Mouse (Mus musculus): Measurements from ENCODE around the gene Endov. TPM values are rescaled to one million over a fixed set of nuclear protein-coding genes. Genes with fewer than 3 reads are reported as not detected.

Endov gene
- polyA plus RNA-seq, 1 experiment from 2014 or later: 14.0 TPM

GRCm38 (mm10) chr11:119542371-119542770, 51.2 kb downstream of the Endov start:
- no peaks in the 10 kb centered on the region for H3K9me3 ChIP-seq (ENCODE audit: control insufficient read depth, low read length)
- peaks cover 31% of the 10 kb centered on the region for H3K27me3 ChIP-seq (ENCODE audit: control insufficient read depth, insufficient read depth, low read length)
- 56% methylated on average over 9 of the region's 9 CpGs for WGBS
- ATAC-seq (ENCODE audit: low FRiP score): no peak
- DNase-seq (ENCODE audit: low spot score, missing footprints): no peak
- no peak overlapping the region for H3K9ac ChIP-seq (ENCODE audit: low read length)
- no peaks in the 10 kb centered on the region for H3K36me3 ChIP-seq (ENCODE audit: control insufficient read depth, insufficient read depth, low read length)
- no peak overlapping the region for H3K4me2 ChIP-seq
- H3K4me1 ChIP-seq (ENCODE audit: control insufficient read depth, insufficient read depth, low read length): peaks cover 14% of the 10 kb centered on the region
- no peak overlapping the region for H3K4me3 ChIP-seq (ENCODE audit: low read depth, low read length)
- no peak overlapping the region for H3K27ac ChIP-seq (ENCODE audit: low read depth, low read length)

- H3K9me3 ChIP-seq (ENCODE audit: control insufficient read depth, low read length): no peaks in the 10 kb centered on the region
- no peak overlapping the region for H3K9ac ChIP-seq (ENCODE audit: low read length)
- DNase-seq (ENCODE audit: low spot score, missing footprints) (no peak), ATAC-seq (ENCODE audit: low FRiP score) (no peak)
- H3K4me2 ChIP-seq: no peak overlapping the region
- H3K27ac ChIP-seq (ENCODE audit: low read depth, low read length): no peak overlapping the region
- H3K36me3 ChIP-seq (ENCODE audit: control insufficient read depth, insufficient read depth, low read length): no peaks in the 10 kb centered on the region
- peaks cover 16% of the 10 kb centered on the region for H3K4me1 ChIP-seq (ENCODE audit: control insufficient read depth, insufficient read depth, low read length)
- H3K27me3 ChIP-seq (ENCODE audit: control insufficient read depth, insufficient read depth, low read length): peaks cover 36% of the 10 kb centered on the region
- H3K4me3 ChIP-seq (ENCODE audit: low read depth, low read length): no peak overlapping the region
- WGBS: 79% methylated on average over 5 of the region's 5 CpGs
Observed at GRCm38 (mm10) chr11:119542886-119543285, 51.7 kb downstream of the Endov start.

- Histone ChIP-seq H3K36me3 (ENCODE audit: control insufficient read depth, insufficient read depth, low read length) (no peaks in the 10 kb centered on the region), H3K4me2 (no peak overlapping the region), H3K4me1 (ENCODE audit: control insufficient read depth, insufficient read depth, low read length) (peaks cover 26% of the 10 kb centered on the region), H3K27me3 (ENCODE audit: control insufficient read depth, insufficient read depth, low read length) (peaks cover 47% of the 10 kb centered on the region), H3K9ac (ENCODE audit: low read length) (no peak overlapping the region), H3K9me3 (ENCODE audit: control insufficient read depth, low read length) (no peaks in the 10 kb centered on the region), H3K27ac (ENCODE audit: low read depth, low read length) (no peak overlapping the region), H3K4me3 (ENCODE audit: low read depth, low read length) (no peak overlapping the region)
- ATAC-seq (ENCODE audit: low FRiP score) (no peak), DNase-seq (ENCODE audit: low spot score, missing footprints) (no peak)
- WGBS: 48% methylated on average over 16 of the region's 16 CpGs
Observed at GRCm38 (mm10) chr11:119543816-119544517, 52.8 kb downstream of the Endov start.

DNA sequence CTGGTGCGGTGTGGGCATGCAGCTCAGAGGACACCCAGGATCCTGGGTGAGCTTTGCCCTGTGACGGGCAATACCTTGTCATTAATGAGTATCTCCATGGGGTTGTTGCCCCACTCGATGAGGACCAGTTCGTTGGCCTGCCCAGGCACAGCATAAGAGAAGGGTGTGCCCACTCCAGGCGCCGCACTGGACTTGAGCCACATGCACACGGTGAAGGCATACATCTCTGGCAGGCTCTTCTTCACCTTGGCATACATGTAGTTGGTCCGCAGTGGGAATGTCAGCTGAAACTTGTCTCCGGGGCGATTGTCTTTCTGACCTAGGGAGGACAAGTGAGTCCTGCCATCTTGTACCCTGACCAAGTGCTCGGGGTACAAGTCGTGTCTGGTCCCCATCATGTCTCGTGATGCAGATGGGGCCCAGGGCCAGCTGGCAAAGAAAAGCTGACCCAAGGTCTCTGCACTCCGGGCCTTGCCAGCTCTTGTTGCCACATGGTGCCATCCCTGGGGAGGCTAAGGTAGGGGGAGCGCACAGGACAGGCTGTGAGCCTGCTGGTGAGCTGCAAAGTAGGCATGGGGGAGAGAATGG, 53.5 kb downstream of the Endov start:
- 90% methylated on average over 15 of the region's 15 CpGs for WGBS
- no peak overlapping the region for H3K4me2 ChIP-seq
- DNase-seq (ENCODE audit: low spot score, missing footprints) (no peak), ATAC-seq (ENCODE audit: low FRiP score) (no peak)
- peaks cover 32% of the 10 kb centered on the region for H3K4me1 ChIP-seq (ENCODE audit: control insufficient read depth, insufficient read depth, low read length)
- H3K9ac ChIP-seq (ENCODE audit: low read length): no peak overlapping the region
- H3K9me3 ChIP-seq (ENCODE audit: control insufficient read depth, low read length): no peaks in the 10 kb centered on the region
- no peak overlapping the region for H3K27ac ChIP-seq (ENCODE audit: low read depth, low read length)
- peaks cover 53% of the 10 kb centered on the region for H3K27me3 ChIP-seq (ENCODE audit: control insufficient read depth, insufficient read depth, low read length)
- H3K4me3 ChIP-seq (ENCODE audit: low read depth, low read length): no peak overlapping the region
- H3K36me3 ChIP-seq (ENCODE audit: control insufficient read depth, insufficient read depth, low read length): no peaks in the 10 kb centered on the region

DNA sequence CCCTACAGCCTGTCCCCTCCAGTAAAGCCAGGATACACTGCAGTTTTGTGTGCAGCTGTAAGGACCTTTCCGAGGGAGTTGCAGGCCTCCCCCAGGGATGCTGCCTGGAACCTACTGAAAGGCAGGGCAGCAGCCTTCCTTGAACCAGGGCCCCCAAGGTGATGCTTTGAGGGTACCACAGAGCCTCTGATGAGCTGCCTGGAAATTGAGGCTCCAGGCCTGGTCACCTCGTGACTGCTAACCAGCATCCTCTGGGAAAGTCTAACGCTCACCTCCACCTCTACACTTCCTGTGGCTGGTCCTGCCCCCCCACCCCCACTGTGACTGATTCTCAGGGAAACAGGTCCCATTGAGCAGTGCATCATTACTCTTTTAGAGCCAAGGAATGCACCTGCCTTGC, 54.1 kb downstream of the Endov start:
- H3K27me3 ChIP-seq (ENCODE audit: control insufficient read depth, insufficient read depth, low read length): peaks cover 60% of the 10 kb centered on the region
- H3K9ac ChIP-seq (ENCODE audit: low read length): no peak overlapping the region
- WGBS: 48% methylated on average over 3 of the region's 3 CpGs
- no peak for ATAC-seq (ENCODE audit: low FRiP score)
- H3K4me1 ChIP-seq (ENCODE audit: control insufficient read depth, insufficient read depth, low read length): peaks cover 32% of the 10 kb centered on the region
- peak; percentile 79 for DNase-seq (ENCODE audit: low spot score, missing footprints)
- H3K36me3 ChIP-seq (ENCODE audit: control insufficient read depth, insufficient read depth, low read length): no peaks in the 10 kb centered on the region
- H3K4me3 ChIP-seq (ENCODE audit: low read depth, low read length): no peak overlapping the region
- H3K4me2 ChIP-seq: peak overlapping the region; percentile 99; the same call in 1 of the 2 replicates
- no peaks in the 10 kb centered on the region for H3K9me3 ChIP-seq (ENCODE audit: control insufficient read depth, low read length)
- H3K27ac ChIP-seq (ENCODE audit: low read depth, low read length): no peak overlapping the region

GRCm38 (mm10) chr11:119545741-119546495, 54.8 kb downstream of the Endov start:
- Histone ChIP-seq H3K9me3 (ENCODE audit: control insufficient read depth, low read length) (no peaks in the 10 kb centered on the region), H3K27me3 (ENCODE audit: control insufficient read depth, insufficient read depth, low read length) (peaks cover 66% of the 10 kb centered on the region), H3K4me3 (ENCODE audit: low read depth, low read length) (peak overlapping the region; percentile 57), H3K27ac (ENCODE audit: low read depth, low read length) (no peak overlapping the region), H3K4me2 (peak overlapping the region; percentile 99), H3K9ac (ENCODE audit: low read length) (peak overlapping the region; percentile 72), H3K4me1 (ENCODE audit: control insufficient read depth, insufficient read depth, low read length) (peaks cover 32% of the 10 kb centered on the region), H3K36me3 (ENCODE audit: control insufficient read depth, insufficient read depth, low read length) (no peaks in the 10 kb centered on the region)
- DNase-seq (ENCODE audit: low spot score, missing footprints) (peak; percentile 90), ATAC-seq (ENCODE audit: low FRiP score) (no peak)
- WGBS: 6% methylated on average over 10 of the region's 10 CpGs

DNA sequence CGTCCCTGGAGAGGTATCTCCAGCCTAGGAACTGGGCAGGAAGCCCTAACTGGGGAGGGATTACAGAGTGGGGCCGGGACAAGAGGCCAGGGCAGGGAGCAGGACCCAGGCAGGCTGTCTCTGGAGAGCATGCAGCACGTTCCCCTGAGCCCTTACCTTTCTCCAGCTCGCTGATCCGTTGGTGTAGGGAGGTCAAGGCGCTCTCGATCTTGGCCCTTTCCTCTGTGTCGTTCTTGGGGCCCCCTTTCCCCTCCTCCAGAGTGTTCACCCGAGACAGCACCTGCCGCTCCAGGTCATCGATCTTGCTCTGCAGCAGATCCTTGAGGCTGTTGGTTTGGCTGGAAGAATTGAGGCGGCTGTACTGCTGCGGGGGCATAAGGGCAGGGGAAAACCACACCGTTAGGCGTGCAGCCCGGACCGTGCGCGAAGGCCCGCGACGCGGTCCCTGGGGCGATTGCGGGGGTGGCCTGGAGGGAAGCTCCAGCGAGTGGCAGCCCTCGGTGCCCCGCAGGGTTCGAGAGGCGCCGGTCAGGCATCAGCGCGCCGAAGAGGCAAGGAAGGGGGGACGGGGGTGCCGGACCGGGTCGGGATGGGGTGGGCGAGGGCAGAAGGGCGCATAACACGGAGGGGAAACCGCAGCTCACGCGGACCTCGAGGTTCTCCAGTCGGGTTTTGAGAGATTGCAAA, 55.5 kb downstream of the Endov start:
- ATAC-seq (ENCODE audit: low FRiP score) (no peak), DNase-seq (ENCODE audit: low spot score, missing footprints) (peak; percentile 95)
- Histone ChIP-seq H3K27me3 (ENCODE audit: control insufficient read depth, insufficient read depth, low read length) (peaks cover 70% of the 10 kb centered on the region), H3K9ac (ENCODE audit: low read length) (peak overlapping the region; percentile 72), H3K4me3 (ENCODE audit: low read depth, low read length) (peak overlapping the region; percentile 57), H3K4me1 (ENCODE audit: control insufficient read depth, insufficient read depth, low read length) (peaks cover 32% of the 10 kb centered on the region), H3K36me3 (ENCODE audit: control insufficient read depth, insufficient read depth, low read length) (no peaks in the 10 kb centered on the region), H3K4me2 (peak overlapping the region; percentile 99), H3K9me3 (ENCODE audit: control insufficient read depth, low read length) (no peaks in the 10 kb centered on the region), H3K27ac (ENCODE audit: low read depth, low read length) (no peak overlapping the region)
- WGBS: under 1% methylated on average over 46 of the region's 46 CpGs

GRCm38 (mm10) chr11:119547183-119547921, 56.2 kb downstream of the Endov start, which contains the start of gene Nptx1:
Gene Nptx1, minus strand, starts transcription at chr11:119547753.
- H3K27ac ChIP-seq (ENCODE audit: low read depth, low read length): no peak within 1 kb of the TSS

More at GRCm38 (mm10) chr11:119547183-119547921, 56.2 kb downstream of the Endov start, which contains the start of gene Nptx1:
- H3K27me3 ChIP-seq (ENCODE audit: control insufficient read depth, insufficient read depth, low read length): peaks cover 73% of the 10 kb centered on the region
- no peaks in the 10 kb centered on the region for H3K36me3 ChIP-seq (ENCODE audit: control insufficient read depth, insufficient read depth, low read length)
- no peaks in the 10 kb centered on the region for H3K9me3 ChIP-seq (ENCODE audit: control insufficient read depth, low read length)
- peak within 1 kb of the TSS; percentile 57 for H3K4me3 ChIP-seq (ENCODE audit: low read depth, low read length)
- WGBS: under 1% methylated on average over 87 of the region's 90 CpGs
- ATAC-seq (ENCODE audit: low FRiP score) (peak; percentile 61), DNase-seq (ENCODE audit: low spot score, missing footprints) (peak; percentile 97)
- peaks cover 32% of the 10 kb centered on the region for H3K4me1 ChIP-seq (ENCODE audit: control insufficient read depth, insufficient read depth, low read length)
- peak within 1 kb of the TSS; percentile 99 for H3K4me2 ChIP-seq
- H3K9ac ChIP-seq (ENCODE audit: low read length): peak within 1 kb of the TSS; percentile 72
